Comparison of ENCODE assay signal across 8 mouse cellular contexts in the genomic region with DNA sequence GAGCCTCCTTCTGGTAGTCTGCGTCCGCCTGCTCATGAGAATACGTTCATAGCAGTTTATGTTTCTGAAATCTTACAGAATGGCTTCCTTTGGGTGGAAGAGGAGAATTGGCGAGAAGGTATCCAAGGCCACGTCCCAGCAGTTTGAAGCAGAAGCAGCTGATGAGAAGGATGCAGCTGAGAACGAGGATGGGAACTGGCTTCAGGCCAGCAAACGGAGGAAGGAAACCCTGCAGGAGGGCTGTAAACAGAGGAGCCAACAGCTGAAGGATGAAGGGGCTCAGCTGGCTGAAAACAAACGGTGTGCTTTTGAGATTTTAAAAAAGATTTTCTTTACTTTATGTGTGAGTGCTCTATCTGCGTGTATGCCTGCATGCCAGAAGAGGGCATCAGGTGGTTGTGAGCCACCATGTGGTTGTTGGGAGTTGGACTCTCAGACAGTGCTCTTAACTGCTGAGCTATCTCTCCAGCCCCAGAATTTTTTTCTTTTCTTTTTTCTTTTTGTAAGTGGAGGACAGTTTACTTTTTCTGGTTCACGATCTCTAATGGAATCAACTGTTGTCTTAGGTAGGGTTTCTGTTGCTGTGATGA. TPM values are rescaled to one million over a fixed set of nuclear protein-coding genes. Genes with fewer than 3 reads are reported as not detected.
A peak's percentile ranks its signal among the peaks of the same experiment; 100 is the strongest.
DNase-seq lines count a peak whose midpoint lies in the region; ATAC-seq and TF ChIP-seq lines count a peak whose summit lies in the region.

No protein-coding gene starts in this region.

- TF ChIP-seq CTCF in MEL (IDR thresholded peaks at IDR 0.05 in 2 of 3, conservative IDR thresholded peaks at IDR 0.05 in 1 of 3; ENCODE audit: control insufficient read depth in 1 of 3, insufficient read depth in 1 of 3, low read depth in 2 of 3, low read length in 3 of 3, poor library complexity in 1 of 3, severe bottlenecking in 1 of 3) = peak in 2 of 3 experiments; percentile 26 to 40; a peak in 3 of 6 replicates
- peak; percentile 26; the same call in 1 of the 2 replicates for TF ChIP-seq CTCF in lung, embryonic 14.5 days (IDR thresholded peaks at IDR 0.05; ENCODE audit: low read depth)

- TF ChIP-seq EP300 in MEL (IDR thresholded peaks at IDR 0.05; ENCODE audit: low read depth in 1 of 2, low read length in 2 of 2) = no peak

- peaks cover 3% of the 10 kb centered on the region; the same call in 1 of the 2 replicates for H3K79me2 ChIP-seq in MEL (ENCODE audit: control insufficient read depth, insufficient read depth, low read length, poor library complexity)

- no peak overlapping the region for H3K27ac ChIP-seq in MEL (ENCODE audit: control insufficient read depth, low read depth, low read length)
- no peak overlapping the region for H3K27ac ChIP-seq in lung, embryonic 14.5 days (ENCODE audit: low read depth)
- H3K27ac ChIP-seq in forebrain, embryonic 11.5 days (ENCODE audit: low read depth, low read length) = no peak overlapping the region

- H3K27me3 ChIP-seq in MEL (ENCODE audit: control insufficient read depth in 1 of 2, insufficient read depth in 2 of 2, low read length in 2 of 2) = no peaks in the 10 kb centered on the region
- H3K27me3 ChIP-seq in lung, embryonic 14.5 days (ENCODE audit: insufficient read depth, low read length) = no peaks in the 10 kb centered on the region
- no peaks in the 10 kb centered on the region for H3K27me3 ChIP-seq in forebrain, embryonic 11.5 days (ENCODE audit: control insufficient read depth, insufficient read depth, low read length)

- H3K4me1 ChIP-seq in MEL (ENCODE audit: control insufficient read depth in 1 of 2, insufficient read depth in 2 of 2, low read length in 2 of 2) = peaks cover 7 to 9% of the 10 kb centered on the region in 2 experiments
- H3K4me1 ChIP-seq in lung, embryonic 14.5 days (ENCODE audit: insufficient read depth) = no peaks in the 10 kb centered on the region
- peaks cover 5% of the 10 kb centered on the region for H3K4me1 ChIP-seq in forebrain, embryonic 11.5 days (replicated peaks; ENCODE audit: control insufficient read depth, insufficient read depth, low read length)

- peaks cover 0 to 24% of the 10 kb centered on the region in 2 experiments; a peak in 2 of 4 replicates for H3K36me3 ChIP-seq in MEL (ENCODE audit: control insufficient read depth in 1 of 2, insufficient read depth in 2 of 2, low read length in 2 of 2)
- peaks cover 7% of the 10 kb centered on the region; the same call in 1 of the 2 replicates for H3K36me3 ChIP-seq in lung, embryonic 14.5 days (ENCODE audit: insufficient read depth)
- H3K36me3 ChIP-seq in forebrain, embryonic 11.5 days (ENCODE audit: control insufficient read depth, insufficient read depth, low read length) = no peaks in the 10 kb centered on the region

- no peak for ATAC-seq in lung, embryonic 14.5 days (ENCODE audit: insufficient read depth)
- ATAC-seq in inflammation-experienced regulatory T-cells, adult 6 months = no peak
- ATAC-seq in forebrain, embryonic 11.5 days (replicated peaks; ENCODE audit: low FRiP score) = no peak

- 50% methylated on average over 10 of the region's 10 CpGs for WGBS in lung, embryonic 14.5 days
- 78% methylated on average over 10 of the region's 10 CpGs for WGBS in forebrain, embryonic 11.5 days

- no peaks in the 10 kb centered on the region for H3K9me3 ChIP-seq in MEL (replicated peaks; ENCODE audit: insufficient read depth, low read length)
- no peaks in the 10 kb centered on the region for H3K9me3 ChIP-seq in lung, embryonic 14.5 days (ENCODE audit: low read depth, low read length)
- H3K9me3 ChIP-seq in forebrain, embryonic 11.5 days (ENCODE audit: control insufficient read depth, low read length) = no peaks in the 10 kb centered on the region

- peak; percentile 15 for DNase-seq in gastrocnemius, postnatal 10 days
- DNase-seq in gastrocnemius, postnatal 4 days (ENCODE audit: low spot score in 2 of 2) = no peak
- peak; percentile 13 to 84 for DNase-seq in left cerebral cortex, postnatal 10 days (ENCODE audit: extremely low spot score in 1 of 2, low spot score in 2 of 2)
- no peak for DNase-seq in left cerebral cortex, adult 8-10 months (ENCODE audit: low spot score in 2 of 2)
- DNase-seq in MEL (ENCODE audit: low read depth, low spot score) = peak; percentile 31
- DNase-seq in lung, embryonic 14.5 days = peak; percentile 53
- DNase-seq in forebrain, embryonic 11.5 days (ENCODE audit: low spot score) = no peak

- no peak overlapping the region for H3K9ac ChIP-seq in MEL (ENCODE audit: control insufficient read depth, low read depth, low read length, poor library complexity, severe bottlenecking)
- no peak overlapping the region for H3K9ac ChIP-seq in lung, embryonic 14.5 days
- no peak overlapping the region for H3K9ac ChIP-seq in forebrain, embryonic 11.5 days (ENCODE audit: low read length)

- H3K4me2 ChIP-seq in lung, embryonic 14.5 days = no peak overlapping the region
- no peak overlapping the region for H3K4me2 ChIP-seq in forebrain, embryonic 11.5 days (ENCODE audit: low read depth, low read length, severe bottlenecking)

- TF ChIP-seq RAD21 in MEL (IDR thresholded peaks at IDR 0.05; ENCODE audit: low read depth, low read length) = no peak

- no peak for TF ChIP-seq POLR2A in MEL (IDR thresholded peaks at IDR 0.05; ENCODE audit: control insufficient read depth in 1 of 2, insufficient read depth in 1 of 2, low read depth in 1 of 2, low read length in 2 of 2, poor library complexity in 1 of 2)

- intact Hi-C loops in left cerebral cortex, postnatal 10 days (cut with DNase I) = loop anchor here (5.0 kb wide), 3 partner anchors 72 to 1018 kb away; a partner anchor contains a TSS

- H3K4me3 ChIP-seq in MEL (ENCODE audit: control insufficient read depth in 1 of 2, insufficient read depth in 1 of 2, low read depth in 2 of 2, low read length in 2 of 2) = no peak overlapping the region
- H3K4me3 ChIP-seq in lung, embryonic 14.5 days (ENCODE audit: low read depth, low read length) = no peak overlapping the region
- no peak overlapping the region for H3K4me3 ChIP-seq in forebrain, embryonic 11.5 days (ENCODE audit: low read depth, low read length)

TF ChIP-seq in MEL, 35 proteins besides CTCF, POLR2A, EP300 and RAD21:
- no peak for TF ChIP-seq BHLHE40 (IDR thresholded peaks at IDR 0.05; ENCODE audit: borderline replicate concordance, low read depth, low read length)
- 0 out of 2 replicates have a peak, but pooled peaks have one; percentile 5 for TF ChIP-seq ZC3H11A (IDR thresholded peaks at IDR 0.05; ENCODE audit: low read depth, low read length)
- TF ChIP-seq SMC3 (IDR thresholded peaks at IDR 0.05; ENCODE audit: low read depth, low read length) = peak; percentile 36
- TF ChIP-seq CHD2 (IDR thresholded peaks at IDR 0.05; ENCODE audit: low read length) = no peak

RNA-seq across cellular contexts. Expression of a gene that starts 4.3 kb away (rescaled TPM):
- total RNA-seq in gastrocnemius, postnatal 10 days (2021) = 10 to 100 TPM; 34.9 to 35.4 TPM
- 10 to 100 TPM; 34.3 to 39.0 TPM for total RNA-seq in gastrocnemius, postnatal 4 days (2021)
- 10 to 100 TPM; 47.3 to 47.8 TPM for total RNA-seq in left cerebral cortex, postnatal 10 days (2021)
- total RNA-seq in left cerebral cortex, adult 8-10 months (2022) = 100 to 1,000 TPM in 1 of 4 experiments, 10 to 100 TPM in 3; 81.2 to 100 (median 86.1) TPM
- total RNA-seq in MEL (2012; rRNA removed) = 21.0 and 22.0 TPM in 2 replicates
- 10 to 100 TPM in 1 of 2 experiments, not detected in 1; 26.2 TPM for polyA plus RNA-seq in MEL (2012; ENCODE audit: insufficient read depth in 1 of 2, insufficient read length in 2 of 2, low read depth in 1 of 2, low replicate concordance in 2 of 2, missing spikeins in 1 of 2)
- polyA plus RNA-seq in lung, embryonic 14.5 days (2014; fragmentation: Nextera tagmentation; extraction: Ambion mirVana) = 41.9 and 44.6 TPM in 2 replicates
- 10 to 100 TPM; 58.5 to 62.4 (median 61.3) TPM for polyA plus RNA-seq in inflammation-experienced regulatory T-cells, adult 6 months (2017; shearing (Covaris generic))
- polyA plus RNA-seq in forebrain, embryonic 11.5 days (2014; fragmentation: Nextera tagmentation; extraction: Ambion mirVana) = 34.0 and 37.9 TPM in 2 replicates

RNA-seq across cellular contexts. Expression of a gene that starts 45.9 kb away (rescaled TPM):
- total RNA-seq in gastrocnemius, postnatal 10 days (2021) = 10 to 100 TPM; 13.0 to 15.1 TPM
- 10 to 100 TPM; 15.8 to 17.4 TPM for total RNA-seq in gastrocnemius, postnatal 4 days (2021)
- total RNA-seq in left cerebral cortex, postnatal 10 days (2021) = 10 to 100 TPM; 15.7 to 18.2 TPM
- 10 to 100 TPM; 23.2 to 24.7 (median 24.2) TPM for total RNA-seq in left cerebral cortex, adult 8-10 months (2022)
- total RNA-seq in MEL (2012; rRNA removed) = 18.3 and 20.0 TPM in 2 replicates
- 10 to 100 TPM in 1 of 2 experiments, not detected in 1; 23.0 TPM for polyA plus RNA-seq in MEL (2012; ENCODE audit: insufficient read depth in 1 of 2, insufficient read length in 2 of 2, low read depth in 1 of 2, low replicate concordance in 2 of 2, missing spikeins in 1 of 2)
- polyA plus RNA-seq in lung, embryonic 14.5 days (2014; fragmentation: Nextera tagmentation; extraction: Ambion mirVana) = 22.3 and 23.3 TPM in 2 replicates
- polyA plus RNA-seq in inflammation-experienced regulatory T-cells, adult 6 months (2017; shearing (Covaris generic)) = 10 to 100 TPM; 18.1 to 22.5 (median 21.9) TPM
- 15.7 and 16.3 TPM in 2 replicates for polyA plus RNA-seq in forebrain, embryonic 11.5 days (2014; fragmentation: Nextera tagmentation; extraction: Ambion mirVana)

RNA-seq across cellular contexts. Expression of a gene that starts 54.4 kb away (rescaled TPM):
- 1 to 10 TPM in 1 of 2 experiments, under 1 TPM in 1; 0.94 to 1.5 TPM for total RNA-seq in gastrocnemius, postnatal 10 days (2021)
- 1 to 10 TPM; 1.5 to 1.9 TPM for total RNA-seq in gastrocnemius, postnatal 4 days (2021)
- total RNA-seq in left cerebral cortex, postnatal 10 days (2021) = 1 to 10 TPM; 2.4 to 2.9 TPM
- total RNA-seq in left cerebral cortex, adult 8-10 months (2022) = 1 to 10 TPM in 2 of 4 experiments, under 1 TPM in 2; 0.72 to 1.1 (median 0.91) TPM
- 3.5 and 3.7 TPM in 2 replicates for total RNA-seq in MEL (2012; rRNA removed)
- 1 to 10 TPM in 1 of 2 experiments, not detected in 1; 5.7 TPM for polyA plus RNA-seq in MEL (2012; ENCODE audit: insufficient read depth in 1 of 2, insufficient read length in 2 of 2, low read depth in 1 of 2, low replicate concordance in 2 of 2, missing spikeins in 1 of 2)
- polyA plus RNA-seq in lung, embryonic 14.5 days (2014; fragmentation: Nextera tagmentation; extraction: Ambion mirVana) = 1.0 and 1.8 TPM in 2 replicates
- polyA plus RNA-seq in inflammation-experienced regulatory T-cells, adult 6 months (2017; shearing (Covaris generic)) = 10 to 100 TPM; 25.0 to 27.1 (median 26.3) TPM
- polyA plus RNA-seq in forebrain, embryonic 11.5 days (2014; fragmentation: Nextera tagmentation; extraction: Ambion mirVana) = 0.73 and 1.1 TPM in 2 replicates

Comparison
In these comparisons a context has a peak if more than half of its experiments do, and no peak if none do; other contexts are left out.
1. DNase-seq: peak in gastrocnemius, postnatal 10 days (single experiment), left cerebral cortex, postnatal 10 days (2 of 2), MEL (single experiment) and lung, embryonic 14.5 days (single experiment); none in gastrocnemius, postnatal 4 days (0 of 2), left cerebral cortex, adult 8-10 months (0 of 2) and forebrain, embryonic 11.5 days (single experiment).